Mouse (Mus musculus): ENCODE results near the gene Metap2.
A peak's percentile ranks its signal among the peaks of the same experiment; 100 is the strongest.

Metap2 gene

GRCm38 (mm10) chr10:93897043-93897646 is at the start of gene Metap2:
Gene Metap2 (minus strand): TSS chr10:93897093.
- DNase-seq: no peak

GRCm38 (mm10) chr10:93945843-93946499 is 49.1 kb upstream of the Metap2 start:
- peak; percentile 59 to 62 for DNase-seq

- peak; percentile 91 to 94 for DNase-seq
These were observed 48.5 kb upstream of the Metap2 start for GRCm38 (mm10) chr10:93945364-93945763.

GRCm38 (mm10) chr10:93944241-93944640 is 47.3 kb upstream of the Metap2 start:
- DNase-seq: peak; percentile 44 to 47

- DNase-seq: no peak
These were observed 43.4 kb upstream of the Metap2 start for GRCm38 (mm10) chr10:93940279-93940678.

- DNase-seq: no peak
These were observed 42.8 kb upstream of the Metap2 start for GRCm38 (mm10) chr10:93939676-93940075.

GRCm38 (mm10) chr10:93938844-93939271 is 42.0 kb upstream of the Metap2 start:
- peak; percentile 76 to 81 for DNase-seq

GRCm38 (mm10) chr10:93933980-93934379 is 37.1 kb upstream of the Metap2 start:
- DNase-seq: peak; percentile 88 to 89

- peak; percentile 59 to 68 for DNase-seq
These were observed 36.0 kb upstream of the Metap2 start for GRCm38 (mm10) chr10:93932861-93933260.

GRCm38 (mm10) chr10:93932020-93932419 is 35.1 kb upstream of the Metap2 start:
- no peak for DNase-seq

GRCm38 (mm10) chr10:93931431-93931830 is 34.5 kb upstream of the Metap2 start:
- DNase-seq: no peak

- DNase-seq: no peak
These were observed 33.4 kb upstream of the Metap2 start for GRCm38 (mm10) chr10:93930236-93930824.

- DNase-seq: no peak
These were observed 27.8 kb upstream of the Metap2 start for GRCm38 (mm10) chr10:93924666-93925065.

- peak in 1 of 2 experiments; percentile 9 for DNase-seq
These were observed 24.3 kb upstream of the Metap2 start for GRCm38 (mm10) chr10:93921160-93921559.

- peak; percentile 80 to 83 for DNase-seq
These were observed 22.3 kb upstream of the Metap2 start for GRCm38 (mm10) chr10:93919227-93919626.

GRCm38 (mm10) chr10:93918701-93919100 is 21.8 kb upstream of the Metap2 start:
- DNase-seq: peak; percentile 79 to 81

GRCm38 (mm10) chr10:93918087-93918486 is 21.2 kb upstream of the Metap2 start:
- DNase-seq: no peak

- DNase-seq: peak in 1 of 2 experiments; percentile 13
These were observed 19.9 kb upstream of the Metap2 start for GRCm38 (mm10) chr10:93916778-93917177.

GRCm38 (mm10) chr10:93915531-93916275 is 18.8 kb upstream of the Metap2 start:
- DNase-seq: no peak

- DNase-seq: no peak
These were observed 16.6 kb upstream of the Metap2 start for GRCm38 (mm10) chr10:93913525-93913924.

- DNase-seq: no peak
These were observed 16.0 kb upstream of the Metap2 start for GRCm38 (mm10) chr10:93912917-93913316.

GRCm38 (mm10) chr10:93912136-93912855 is 15.4 kb upstream of the Metap2 start:
- DNase-seq: no peak

GRCm38 (mm10) chr10:93911326-93911725 is 14.4 kb upstream of the Metap2 start:
- DNase-seq: no peak
